In genomic region chr5:129455529-129455896, GRCm38 (mm10) we compare ENCODE assay signal across 8 mouse cellular contexts. TPM values are rescaled to one million over a fixed set of nuclear protein-coding genes. Genes with fewer than 3 reads are reported as not detected.
DNase-seq lines count a peak whose midpoint lies in the region; ATAC-seq and TF ChIP-seq lines count a peak whose summit lies in the region.

No protein-coding gene starts in this region.

- no peak for TF ChIP-seq POLR2A in myocyte (IDR thresholded peaks at IDR 0.05; ENCODE audit: insufficient read length, low read depth)

- H3K9ac ChIP-seq in forebrain, embryonic 14.5 days (ENCODE audit: low read length) = no peak overlapping the region
- H3K9ac ChIP-seq in intestine, embryonic 14.5 days (ENCODE audit: low read length) = no peak overlapping the region

- no peaks in the 10 kb centered on the region for H3K36me3 ChIP-seq in forebrain, embryonic 14.5 days (ENCODE audit: control insufficient read depth, insufficient read depth, low read length)
- no peaks in the 10 kb centered on the region for H3K36me3 ChIP-seq in intestine, embryonic 14.5 days (ENCODE audit: control insufficient read depth, insufficient read depth, low read length)
- H3K36me3 ChIP-seq in myocyte (ENCODE audit: control insufficient read depth, insufficient read depth) = no peaks in the 10 kb centered on the region

- peak overlapping the region; percentile 86 for H3K27ac ChIP-seq in left cerebral cortex, adult 2 months
- H3K27ac ChIP-seq in forebrain, embryonic 14.5 days (ENCODE audit: low read depth, low read length) = no peak overlapping the region; the same call in 1 of the 2 replicates
- no peak overlapping the region for H3K27ac ChIP-seq in intestine, embryonic 14.5 days (ENCODE audit: low read depth)

- H3K4me1 ChIP-seq in forebrain, embryonic 14.5 days (ENCODE audit: control insufficient read depth, insufficient read depth, low read length) = peaks cover 8% of the 10 kb centered on the region
- H3K4me1 ChIP-seq in intestine, embryonic 14.5 days (replicated peaks; ENCODE audit: control insufficient read depth, insufficient read depth, low read length) = peaks cover 11% of the 10 kb centered on the region

- H3K4me3 ChIP-seq in left cerebral cortex, adult 2 months = no peak overlapping the region
- no peak overlapping the region for H3K4me3 ChIP-seq in forebrain, embryonic 14.5 days (ENCODE audit: low read depth, low read length)
- no peak overlapping the region for H3K4me3 ChIP-seq in intestine, embryonic 14.5 days (ENCODE audit: low read depth, low read length)
- no peak overlapping the region for H3K4me3 ChIP-seq in myocyte

- no peaks in the 10 kb centered on the region for H3K79me2 ChIP-seq in myocyte (ENCODE audit: control insufficient read depth, insufficient read depth)

- intact Hi-C loops in left cerebral cortex, adult 2 months (cut with DNase I) = loop anchor here (5.0 to 10.0 kb wide), 3 partner anchors 82 to 391 kb away; no protein-coding TSS in a partner anchor

- 21% methylated on average over 2 of the region's 2 CpGs for WGBS in forebrain, embryonic 14.5 days
- 38% methylated on average over 2 of the region's 2 CpGs for WGBS in intestine, embryonic 14.5 days

- no peak for DNase-seq in left cerebral cortex, adult 2 months (ENCODE audit: extremely low spot score in 1 of 2, low spot score in 2 of 2)
- no peak for DNase-seq in left cerebral cortex, adult 18-20 months (ENCODE audit: low spot score in 2 of 2)
- no peak for DNase-seq in forebrain, embryonic 14.5 days (ENCODE audit: low spot score)
- DNase-seq in intestine, embryonic 14.5 days (ENCODE audit: low spot score) = no peak
- no peak for DNase-seq in right cerebral cortex, adult 2 months (ENCODE audit: low spot score in 2 of 2)
- DNase-seq in spleen, adult 12 weeks (ENCODE audit: low spot score) = no peak

- ATAC-seq in forebrain, embryonic 14.5 days = peak; percentile 41; the same call in 1 of the 2 replicates
- peak; percentile 73 for ATAC-seq in intestine, embryonic 14.5 days (replicated peaks; ENCODE audit: low FRiP score, low TSS enrichment, low read depth)
- ATAC-seq in activated CD4-positive, CD25-positive, alpha-beta regulatory T cell, adult 4 months = no peak

- no peaks in the 10 kb centered on the region for H3K27me3 ChIP-seq in forebrain, embryonic 14.5 days (replicated peaks; ENCODE audit: control insufficient read depth, insufficient read depth, low read length)
- H3K27me3 ChIP-seq in intestine, embryonic 14.5 days (replicated peaks; ENCODE audit: control insufficient read depth, insufficient read depth, low read length) = no peaks in the 10 kb centered on the region
- H3K27me3 ChIP-seq in myocyte (ENCODE audit: control insufficient read depth, insufficient read depth, insufficient read length) = peaks cover 5% of the 10 kb centered on the region

- TF ChIP-seq CTCF in left cerebral cortex, adult 2 months (IDR thresholded peaks at IDR 0.05) = no peak

- H3K4me2 ChIP-seq in forebrain, embryonic 14.5 days (ENCODE audit: low read length) = 0 out of 2 replicates have a peak overlapping the region, but pooled peaks have one; percentile 20
- H3K4me2 ChIP-seq in intestine, embryonic 14.5 days (ENCODE audit: low read length) = peak overlapping the region; percentile 38
- H3K4me2 ChIP-seq in myocyte (ENCODE audit: low read depth) = peak overlapping the region; percentile 75

- H3K9me3 ChIP-seq in forebrain, embryonic 14.5 days (replicated peaks; ENCODE audit: control insufficient read depth, low read length) = no peaks in the 10 kb centered on the region
- H3K9me3 ChIP-seq in intestine, embryonic 14.5 days (ENCODE audit: control insufficient read depth, low read length) = no peaks in the 10 kb centered on the region

- no peak overlapping the region for H3ac ChIP-seq in myocyte (ENCODE audit: control insufficient read depth, insufficient read length)

TF ChIP-seq in myocyte, 11 proteins besides CTCF, POLR2A, EP300 and RAD21:
- TF ChIP-seq USF1 (IDR thresholded peaks at IDR 0.05; ENCODE audit: low read depth) (no peak), MAX (IDR thresholded peaks at IDR 0.05; ENCODE audit: low read depth) (no peak), TCF12 (IDR thresholded peaks at IDR 0.05; ENCODE audit: insufficient read depth, poor library complexity, severe bottlenecking) (no peak), POLR2AphosphoS2 (IDR thresholded peaks at IDR 0.05; ENCODE audit: insufficient read length, low read depth) (no peak), CEBPB (IDR thresholded peaks at IDR 0.05; ENCODE audit: insufficient read depth, poor library complexity, severe bottlenecking) (no peak), TCF3 (IDR thresholded peaks at IDR 0.05; ENCODE audit: insufficient read length, low read depth) (no peak), MYOD1 (IDR thresholded peaks at IDR 0.05; ENCODE audit: control insufficient read depth in 1 of 3, insufficient read length in 2 of 3, low read depth in 2 of 3) (no peak), MYOG (IDR thresholded peaks at IDR 0.05; ENCODE audit: control insufficient read depth in 1 of 3, insufficient read depth in 1 of 3, insufficient read length in 2 of 3, low read depth in 2 of 3) (no peak), REST (IDR thresholded peaks at IDR 0.05; ENCODE audit: insufficient read depth, insufficient read length) (no peak), E2F4 (IDR thresholded peaks at IDR 0.05; ENCODE audit: insufficient read depth) (no peak), SRF (IDR thresholded peaks at IDR 0.05; ENCODE audit: control insufficient read depth, insufficient read length, low read depth) (no peak)

RNA-seq across cellular contexts. Expression of gene Sfswap, which starts 45.5 kb away (rescaled TPM):
- 100 to 1,000 TPM; 108 to 118 TPM for total RNA-seq in left cerebral cortex, adult 2 months (2021)
- 100 to 1,000 TPM in 1 of 2 experiments, 10 to 100 TPM in 1; 86.2 to 104 TPM for total RNA-seq in left cerebral cortex, adult 18-20 months (2021)
- polyA plus RNA-seq in forebrain, embryonic 14.5 days (2014; fragmentation: Nextera tagmentation; extraction: Ambion mirVana) = 37.7 and 47.9 TPM in 2 replicates
- polyA plus RNA-seq in intestine, embryonic 14.5 days (2014; fragmentation: Nextera tagmentation; extraction: Ambion mirVana) = 43.8 and 45.7 TPM in 2 replicates
- polyA plus RNA-seq in myocyte (2012; fragmentation: generic; extraction: Trizol) = 27.8 TPM
- 10 to 100 TPM; 26.1 to 26.5 TPM for polyA plus RNA-seq in activated CD4-positive, CD25-positive, alpha-beta regulatory T cell, adult 4 months (2017; shearing (Covaris generic))

Comparison
In these comparisons a context has a peak if more than half of its experiments do, and no peak if none do; other contexts are left out.
1. H3K4me2 ChIP-seq: peak in every context shown above with its lines; median percentile 75 in myocyte; 38 in intestine, embryonic 14.5 days; 20 in forebrain, embryonic 14.5 days.